Mouse (Mus musculus): ENCODE data around the gene Rabggta. TPM values are rescaled to one million over a fixed set of nuclear protein-coding genes. Genes with fewer than 3 reads are reported as not detected.
"Not testable (repeated sequence)": the region's sequence is repeated elsewhere in the genome, so short reads cannot be mapped to it uniquely, and the experiment has no call there.

Rabggta gene
- polyA plus RNA-seq (2015; fragmentation: Nextera tagmentation; extraction: Ambion mirVana): 37.6 and 41.8 TPM in 2 replicates

DNA sequence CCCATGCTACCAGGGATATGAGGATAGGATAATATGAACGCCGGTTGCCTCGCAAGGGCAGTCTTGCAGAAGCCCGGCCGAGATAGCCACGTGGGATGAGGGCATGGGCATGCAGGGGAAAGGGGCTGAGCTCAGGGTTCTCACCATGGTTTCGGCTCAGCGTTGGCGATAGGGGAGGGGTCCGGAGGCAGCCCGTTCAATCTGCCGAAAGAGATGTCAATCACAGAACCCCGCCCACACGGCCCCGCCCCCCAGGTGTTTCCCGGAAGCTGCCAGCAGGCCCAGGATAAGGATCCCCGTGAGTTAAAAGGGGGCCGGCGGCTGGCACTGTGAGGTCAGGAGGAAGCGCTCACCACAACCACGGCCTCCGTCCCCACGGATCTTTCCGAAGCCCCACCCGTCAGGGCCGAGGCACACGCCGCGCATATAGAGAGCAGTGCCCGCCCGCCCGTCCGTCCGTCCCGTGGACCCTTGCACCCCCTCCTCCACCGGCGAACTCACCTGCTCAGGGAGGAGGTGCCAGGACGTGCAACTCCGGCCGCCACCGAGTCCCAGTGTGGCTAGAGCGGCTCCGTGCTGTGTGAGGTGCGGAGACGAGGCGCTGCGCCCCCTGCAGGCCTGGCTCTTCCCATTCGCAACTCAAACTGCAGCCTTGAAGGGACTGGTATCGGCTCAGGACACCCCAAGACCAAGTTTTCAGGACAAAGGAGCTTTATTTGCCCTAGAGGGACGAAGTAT is at the start of gene Rabggta:
Rabggta (minus strand) TSS at position 564 of the 738 bp plus-strand sequence.
- no peaks in the 10 kb centered on the region for H3K27me3 ChIP-seq
- ATAC-seq (replicated peaks; ENCODE audit: low FRiP score): peak; percentile 95
- H3K9me3 ChIP-seq (replicated peaks): no peaks in the 10 kb centered on the region
- H3K4me2 ChIP-seq: peak within 1 kb of the TSS; percentile 77
- H3K4me3 ChIP-seq (replicated peaks): peak within 1 kb of the TSS; percentile 88
- under 1% methylated on average over 50 of the region's 50 CpGs for whole genome bisulfite sequencing
- H3K36me3 ChIP-seq: peaks cover 33% of the 10 kb centered on the region
- H3K27ac ChIP-seq: peak within 1 kb of the TSS; percentile 93
- H3K4me1 ChIP-seq: peaks cover 16% of the 10 kb centered on the region
- H3K9ac ChIP-seq: peak within 1 kb of the TSS; percentile 83

DNA sequence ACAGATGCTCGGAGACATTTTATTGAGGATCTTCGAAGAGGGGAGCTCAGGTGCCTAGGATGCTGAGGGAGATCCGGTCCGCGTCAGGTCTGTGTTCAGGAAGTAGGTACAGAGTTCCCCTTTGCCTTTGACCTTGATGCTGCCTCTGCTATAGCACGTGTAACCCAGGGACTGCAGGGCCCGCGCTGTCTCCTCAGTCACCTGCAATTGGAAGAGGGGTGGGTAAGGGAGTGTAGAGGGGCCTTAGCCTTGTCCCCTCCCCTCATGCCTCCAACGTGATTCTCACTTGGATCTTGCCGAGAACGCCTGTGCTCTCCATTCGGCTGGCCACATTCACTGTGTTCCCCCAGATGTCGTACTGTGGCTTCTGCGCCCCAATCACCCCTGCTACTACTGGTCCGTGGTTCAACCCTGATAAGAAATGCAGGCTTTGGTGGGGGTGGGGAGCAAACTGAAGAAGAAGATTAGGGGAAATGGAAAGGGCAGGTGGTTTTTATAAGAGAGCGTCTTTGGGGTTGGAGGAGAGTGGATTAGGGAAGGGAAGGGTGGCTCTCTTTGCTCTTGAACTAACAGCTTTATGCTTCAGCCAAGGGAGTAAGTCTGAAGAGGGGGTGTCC is 47.1 kb upstream of the Rabggta start:
- Histone ChIP-seq H3K9ac (no peak overlapping the region), H3K4me3 (replicated peaks) (no peak overlapping the region), H3K36me3 (no peaks in the 10 kb centered on the region), H3K9me3 (replicated peaks) (no peaks in the 10 kb centered on the region), H3K27ac (no peak overlapping the region), H3K27me3 (peaks cover 55% of the 10 kb centered on the region), H3K4me2 (no peak overlapping the region), H3K4me1 (peaks cover 9% of the 10 kb centered on the region)
- ATAC-seq (replicated peaks; ENCODE audit: low FRiP score): no peak
- WGBS: 79% methylated on average over 16 of the region's 16 CpGs

DNA sequence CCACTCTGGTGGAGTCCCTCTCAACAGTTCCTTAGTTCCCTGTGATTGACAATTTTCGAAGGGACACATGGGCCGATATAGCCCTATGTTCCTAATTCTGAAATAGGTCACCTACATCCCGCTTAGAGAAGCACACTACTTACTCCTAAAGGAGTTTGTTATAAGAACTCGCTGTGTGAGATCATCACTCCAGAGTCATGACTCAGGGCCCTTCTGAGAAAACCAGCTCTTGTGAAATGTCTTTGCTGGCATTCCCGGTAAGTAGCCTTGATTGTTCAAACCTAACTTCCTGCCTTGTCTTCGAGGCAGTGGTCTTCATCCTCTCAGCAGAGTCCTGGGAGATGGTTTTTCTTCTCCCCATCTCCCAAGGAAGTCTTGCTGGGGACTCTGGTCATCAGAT is 46.5 kb upstream of the Rabggta start:
- Histone ChIP-seq H3K36me3 (no peaks in the 10 kb centered on the region), H3K27me3 (peaks cover 61% of the 10 kb centered on the region), H3K9me3 (replicated peaks) (no peaks in the 10 kb centered on the region), H3K27ac (no peak overlapping the region), H3K9ac (no peak overlapping the region), H3K4me1 (peaks cover 9% of the 10 kb centered on the region), H3K4me3 (replicated peaks) (no peak overlapping the region), H3K4me2 (no peak overlapping the region)
- WGBS: 89% methylated on average over 6 of the region's 6 CpGs
- ATAC-seq (replicated peaks; ENCODE audit: low FRiP score): no peak

DNA sequence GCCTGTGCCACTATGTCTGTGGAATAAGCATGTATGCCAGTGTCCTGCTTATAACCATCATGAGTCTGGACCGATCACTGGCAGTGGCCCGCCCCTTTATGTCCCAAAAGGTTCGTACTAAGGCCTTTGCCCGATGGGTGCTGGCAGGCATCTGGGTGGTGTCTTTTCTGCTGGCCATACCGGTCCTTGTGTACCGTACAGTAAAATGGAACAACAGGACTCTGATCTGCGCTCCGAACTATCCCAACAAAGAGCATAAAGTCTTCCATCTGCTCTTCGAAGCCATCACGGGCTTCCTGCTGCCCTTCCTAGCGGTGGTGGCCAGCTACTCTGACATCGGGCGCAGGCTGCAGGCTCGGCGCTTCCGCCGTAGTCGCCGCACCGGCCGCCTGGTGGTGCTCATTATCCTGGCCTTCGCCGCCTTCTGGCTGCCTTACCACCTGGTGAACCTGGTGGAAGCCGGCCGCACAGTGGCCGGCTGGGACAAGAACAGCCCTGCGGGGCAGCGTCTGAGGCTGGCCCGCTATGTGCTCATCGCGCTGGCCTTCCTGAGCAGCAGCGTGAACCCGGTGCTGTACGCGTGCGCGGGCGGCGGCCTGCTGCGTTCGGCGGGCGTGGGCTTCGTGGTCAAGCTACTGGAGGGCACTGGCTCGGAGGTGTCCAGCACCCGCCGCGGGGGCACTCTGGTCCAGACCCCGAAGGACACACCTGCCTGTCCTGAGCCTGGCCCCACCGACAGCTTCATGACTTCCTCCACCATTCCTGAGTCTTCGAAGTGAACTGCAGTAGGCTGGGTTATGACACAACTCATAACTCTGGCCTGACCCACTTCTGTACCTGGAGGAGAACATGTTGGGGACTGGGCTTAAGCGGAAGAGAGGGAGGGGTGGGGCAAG is 45.7 kb upstream of the Rabggta start:
- Histone ChIP-seq H3K9ac (peak overlapping the region; percentile 35), H3K27ac (no peak overlapping the region), H3K4me3 (replicated peaks) (peak overlapping the region; percentile 46), H3K4me2 (peak overlapping the region; percentile 79), H3K9me3 (replicated peaks) (no peaks in the 10 kb centered on the region), H3K4me1 (peaks cover 16% of the 10 kb centered on the region), H3K27me3 (peaks cover 67% of the 10 kb centered on the region), H3K36me3 (no peaks in the 10 kb centered on the region)
- 11% methylated on average over 52 of the region's 52 CpGs for WGBS
- peak; percentile 68 for ATAC-seq (replicated peaks; ENCODE audit: low FRiP score)

DNA sequence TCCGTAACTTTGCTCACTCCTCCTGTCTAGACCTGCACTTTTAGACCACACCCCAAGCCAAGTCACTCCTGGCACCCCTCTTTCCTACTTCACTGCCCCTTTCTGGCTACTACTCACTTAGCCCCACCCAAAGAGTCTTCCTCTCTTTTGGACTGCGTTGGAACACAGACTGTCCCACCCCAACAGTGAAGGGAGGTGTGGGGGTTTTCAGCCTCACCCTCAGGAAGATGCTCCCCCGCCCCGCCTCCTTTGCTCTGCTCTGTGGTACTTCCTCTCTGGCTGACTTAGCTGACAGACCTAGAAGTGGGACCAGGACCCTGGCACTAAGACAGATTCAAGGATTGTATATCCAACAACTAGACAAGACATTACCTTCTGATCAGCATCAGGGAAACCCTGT is 43.6 kb upstream of the Rabggta start, which contains the start of gene Ltb4r1:
Ltb4r1 (plus strand) TSS at position 267 of the 400 bp plus-strand sequence.
- no peaks in the 10 kb centered on the region for H3K36me3 ChIP-seq
- H3K4me1 ChIP-seq: peaks cover 30% of the 10 kb centered on the region
- H3K27ac ChIP-seq: no peak within 1 kb of the TSS
- H3K9me3 ChIP-seq (replicated peaks): no peaks in the 10 kb centered on the region
- 75% methylated on average over 4 of the region's 4 CpGs for WGBS
- H3K9ac ChIP-seq: no peak within 1 kb of the TSS
- H3K4me2 ChIP-seq: no peak within 1 kb of the TSS
- ATAC-seq (replicated peaks; ENCODE audit: low FRiP score): no peak
- H3K27me3 ChIP-seq: peaks cover 80% of the 10 kb centered on the region
- H3K4me3 ChIP-seq (replicated peaks): no peak within 1 kb of the TSS

DNA sequence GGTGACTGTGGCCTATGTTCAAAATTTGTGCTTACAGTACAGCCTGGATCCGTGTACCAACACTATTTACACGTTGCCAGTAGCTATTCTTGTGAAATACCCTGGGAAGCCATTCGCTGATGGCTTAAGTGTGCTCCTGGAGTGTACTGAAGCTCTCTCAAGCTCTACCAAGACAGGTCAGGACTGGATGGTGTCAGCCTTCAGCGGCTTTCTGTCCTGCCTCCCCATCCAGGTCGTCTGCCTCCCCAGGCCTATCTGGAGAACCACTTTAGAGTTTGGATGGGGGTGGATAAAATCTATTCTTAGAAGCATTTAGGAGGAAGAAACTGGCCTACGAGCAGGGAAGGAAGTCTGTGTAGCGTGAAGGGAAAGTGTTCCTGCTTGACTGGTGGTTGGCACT is 41.1 kb upstream of the Rabggta start:
- WGBS: 56% methylated on average over 7 of the region's 7 CpGs
- Histone ChIP-seq H3K36me3 (no peaks in the 10 kb centered on the region), H3K4me1 (peaks cover 42% of the 10 kb centered on the region), H3K4me3 (replicated peaks) (no peak overlapping the region), H3K9me3 (replicated peaks) (no peaks in the 10 kb centered on the region), H3K9ac (no peak overlapping the region), H3K27me3 (peaks cover 67% of the 10 kb centered on the region), H3K4me2 (peak overlapping the region; percentile 93; the same call in 1 of the 2 replicates), H3K27ac (peak overlapping the region; percentile 66)
- no peak for ATAC-seq (replicated peaks; ENCODE audit: low FRiP score)

DNA sequence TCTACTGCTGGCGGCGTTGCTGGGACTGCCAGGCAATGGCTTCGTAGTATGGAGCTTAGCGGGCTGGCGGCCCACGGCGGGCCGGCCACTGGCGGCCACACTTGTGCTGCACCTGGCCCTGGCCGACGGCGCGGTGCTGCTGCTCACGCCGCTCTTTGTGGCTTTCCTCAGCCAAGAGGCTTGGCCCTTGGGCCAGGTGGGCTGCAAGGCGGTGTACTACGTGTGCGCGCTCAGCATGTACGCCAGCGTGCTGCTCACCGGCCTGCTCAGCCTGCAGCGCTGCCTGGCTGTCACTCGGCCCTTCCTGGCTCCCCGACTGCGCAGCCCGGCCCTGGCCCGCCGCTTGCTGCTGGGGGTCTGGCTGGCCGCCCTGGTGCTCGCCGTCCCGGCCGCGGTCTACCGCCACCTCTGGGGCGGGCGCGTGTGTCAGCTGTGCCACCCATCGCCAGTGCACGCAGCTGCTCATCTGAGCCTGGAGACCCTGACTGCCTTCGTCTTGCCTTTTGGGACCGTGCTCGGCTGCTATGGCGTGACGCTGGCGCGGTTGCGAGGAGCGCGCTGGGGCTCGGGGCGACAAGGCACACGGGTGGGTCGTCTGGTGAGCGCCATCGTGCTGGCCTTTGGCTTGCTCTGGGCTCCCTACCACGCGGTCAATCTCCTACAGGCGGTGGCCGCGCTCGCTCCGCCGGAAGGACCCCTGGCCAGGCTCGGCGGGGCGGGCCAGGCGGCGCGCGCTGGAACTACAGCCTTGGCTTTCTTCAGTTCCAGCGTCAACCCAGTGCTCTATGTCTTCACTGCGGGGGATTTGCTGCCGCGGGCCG is 40.1 kb upstream of the Rabggta start:
- no peaks in the 10 kb centered on the region for H3K9me3 ChIP-seq (replicated peaks)
- H3K4me1 ChIP-seq: peaks cover 39% of the 10 kb centered on the region
- peak; percentile 71 for ATAC-seq (replicated peaks; ENCODE audit: low FRiP score)
- peak overlapping the region; percentile 66 for H3K27ac ChIP-seq
- WGBS: under 1% methylated on average over 75 of the region's 77 CpGs
- peak overlapping the region; percentile 58 for H3K9ac ChIP-seq
- peaks cover 58% of the 10 kb centered on the region for H3K27me3 ChIP-seq
- H3K36me3 ChIP-seq: no peaks in the 10 kb centered on the region
- peak overlapping the region; percentile 53 for H3K4me3 ChIP-seq (replicated peaks)
- peak overlapping the region; percentile 93 for H3K4me2 ChIP-seq

DNA sequence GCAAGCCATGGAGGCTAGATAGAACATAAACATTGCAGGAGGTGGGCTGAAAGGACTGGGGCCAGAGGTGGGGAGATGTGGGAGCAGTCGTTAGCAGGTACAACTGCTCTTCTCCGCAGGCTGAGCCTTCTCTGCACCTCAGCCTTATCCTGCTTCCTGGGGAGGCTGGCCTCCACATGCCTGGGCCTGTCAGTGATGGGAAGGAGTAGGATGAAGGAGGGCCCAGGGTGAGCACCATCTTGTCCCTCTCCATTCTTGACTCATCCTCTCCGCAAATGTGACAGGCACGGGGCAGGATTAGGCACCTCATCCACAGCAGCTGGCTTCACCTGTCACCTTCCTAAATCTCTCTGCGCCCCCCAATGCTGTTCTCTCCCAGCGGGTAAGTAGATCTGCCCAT is 39.1 kb upstream of the Rabggta start, which contains the start of gene Ltb4r2:
Ltb4r2 (plus strand) TSS at position 266 of the 400 bp plus-strand sequence.
- Histone ChIP-seq H3K27ac (no peak within 1 kb of the TSS), H3K36me3 (peaks cover 7% of the 10 kb centered on the region; the same call in 1 of the 2 replicates), H3K27me3 (peaks cover 50% of the 10 kb centered on the region), H3K9me3 (replicated peaks) (no peaks in the 10 kb centered on the region), H3K4me2 (peak within 1 kb of the TSS; percentile 93), H3K4me1 (peaks cover 39% of the 10 kb centered on the region), H3K4me3 (replicated peaks) (peak within 1 kb of the TSS; percentile 53), H3K9ac (peak within 1 kb of the TSS; percentile 58)
- no peak for ATAC-seq (replicated peaks; ENCODE audit: low FRiP score)
- WGBS: 82% methylated on average over 6 of the region's 6 CpGs

DNA sequence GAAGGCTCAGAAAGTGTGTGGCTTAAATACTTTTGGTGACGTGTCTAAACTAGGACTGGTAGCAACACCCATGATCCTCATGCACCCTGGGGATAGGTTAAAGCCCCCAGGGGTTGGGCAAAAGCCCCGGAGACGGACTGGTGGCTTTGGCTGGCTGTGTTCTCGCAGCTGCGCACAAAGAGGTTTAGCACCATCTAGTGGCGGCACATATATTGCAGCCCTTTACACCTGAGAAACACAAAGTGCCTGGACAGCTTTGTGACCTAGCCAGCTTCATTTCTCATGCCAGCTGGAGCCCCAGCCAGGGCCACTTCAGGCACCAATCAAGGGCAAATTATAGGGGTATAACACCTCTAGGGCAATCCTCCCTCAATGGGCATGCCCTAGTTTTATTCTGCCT is 38.1 kb upstream of the Rabggta start:
- H3K27me3 ChIP-seq: peaks cover 41% of the 10 kb centered on the region
- H3K4me1 ChIP-seq: peaks cover 39% of the 10 kb centered on the region
- peaks cover 17% of the 10 kb centered on the region for H3K36me3 ChIP-seq
- H3K4me3 ChIP-seq (replicated peaks): peak overlapping the region; percentile 27
- ATAC-seq (replicated peaks; ENCODE audit: low FRiP score): 0 out of 2 replicates have a peak, but pooled peaks have one; percentile 15
- 0% methylated on average over 6 of the region's 6 CpGs for WGBS
- not testable (repeated sequence) for H3K9me3 ChIP-seq (replicated peaks); H3K27ac ChIP-seq
- peak overlapping the region; percentile 55 for H3K4me2 ChIP-seq
- 0 out of 2 replicates have a peak overlapping the region, but pooled peaks have one; percentile 33 for H3K9ac ChIP-seq

DNA sequence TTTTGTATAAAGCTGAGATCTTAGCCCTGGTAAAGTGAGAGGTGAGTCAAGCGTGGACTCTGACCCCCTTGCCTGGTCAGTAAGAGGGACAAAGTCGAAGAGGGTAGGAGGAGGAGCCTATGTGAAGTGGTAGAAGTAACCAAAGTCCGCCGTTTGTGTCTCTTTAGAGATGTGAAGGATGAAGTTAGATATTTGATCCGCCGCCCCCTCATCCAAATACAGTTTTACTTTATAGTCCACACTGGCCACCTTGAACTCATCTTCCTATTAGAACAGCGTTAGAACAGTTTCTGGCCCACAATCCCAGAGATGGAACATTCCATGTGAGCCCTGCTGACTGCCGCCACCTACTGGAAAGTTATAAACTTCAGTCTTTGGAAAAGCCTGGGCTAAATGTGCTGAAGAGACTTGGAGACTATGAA is 36.3 kb upstream of the Rabggta start, which contains the start of gene Cideb:
Cideb (minus strand) TSS at position 96 of the 422 bp plus-strand sequence.
- Histone ChIP-seq H3K9ac (no peak within 1 kb of the TSS; the same call in 1 of the 2 replicates), H3K4me2 (peak within 1 kb of the TSS; percentile 43), H3K27me3 (peaks cover 25% of the 10 kb centered on the region), H3K27ac (peak within 1 kb of the TSS; percentile 70), H3K9me3 (replicated peaks) (no peaks in the 10 kb centered on the region), H3K4me1 (peaks cover 38% of the 10 kb centered on the region), H3K36me3 (peaks cover 35% of the 10 kb centered on the region), H3K4me3 (replicated peaks) (peak within 1 kb of the TSS; percentile 15; the same call in 1 of the 2 replicates)
- WGBS: 19% methylated on average over 8 of the region's 8 CpGs
- peak; percentile 40; the same call in 1 of the 2 replicates for ATAC-seq (replicated peaks; ENCODE audit: low FRiP score)

DNA sequence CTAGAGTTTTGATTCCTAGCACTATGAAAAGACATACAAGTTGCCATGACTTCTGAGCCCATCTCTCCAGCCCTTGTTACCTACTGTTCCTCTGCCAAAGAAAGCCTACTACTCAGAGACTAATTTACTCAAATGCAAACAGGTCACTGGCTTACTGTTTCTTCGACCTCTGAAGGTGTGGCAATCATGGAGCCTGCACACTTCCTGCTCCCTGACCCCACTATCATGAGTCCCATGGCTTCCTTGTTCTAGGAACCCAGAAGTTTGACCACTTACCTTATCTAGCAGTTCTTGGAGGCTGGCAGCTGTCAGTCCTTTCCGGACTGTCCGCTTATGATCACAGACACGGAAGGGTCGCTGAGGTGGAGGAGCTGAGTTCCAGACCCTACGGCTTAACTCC is 35.5 kb upstream of the Rabggta start:
- Histone ChIP-seq H3K4me2 (peak overlapping the region; percentile 43; the same call in 1 of the 2 replicates), H3K27ac (0 out of 2 replicates have a peak overlapping the region, but pooled peaks have one; percentile 52), H3K4me1 (peaks cover 30% of the 10 kb centered on the region), H3K9ac (no peak overlapping the region), H3K27me3 (peaks cover 17% of the 10 kb centered on the region), H3K36me3 (peaks cover 43% of the 10 kb centered on the region), H3K9me3 (replicated peaks) (no peaks in the 10 kb centered on the region), H3K4me3 (replicated peaks) (no peak overlapping the region)
- no peak for ATAC-seq (replicated peaks; ENCODE audit: low FRiP score)
- 84% methylated on average over 6 of the region's 6 CpGs for WGBS
